Mouse (Mus musculus) C2C12 (cell line): ENCODE measurements around the gene Dhtkd1. TPM values are rescaled to one million over a fixed set of nuclear protein-coding genes. Genes with fewer than 3 reads are reported as not detected.

Source experiments
- H3K27me3 ChIP-seq: one replicate; pipeline ENCODE4 v1.6.1; 2011; ENCODE audit not compliant: control insufficient read depth, insufficient read depth, insufficient read length
- H3K36me3 ChIP-seq: one replicate; pipeline ENCODE4 v1.6.1; 2011; ENCODE audit not compliant: control insufficient read depth, insufficient read depth
- H3K4me3 ChIP-seq: one replicate; pipeline ENCODE4 v1.5.1; 2011; ENCODE audit warnings: mild to moderate bottlenecking, control low read depth; ENCODE audit not compliant: poor library complexity, insufficient read depth, severe bottlenecking
- H3K79me2 ChIP-seq: one replicate; pipeline ENCODE4 v1.6.1; 2011; ENCODE audit not compliant: control insufficient read depth, insufficient read depth
- H3K79me3 ChIP-seq: one replicate; pipeline ENCODE4 v1.6.1; 2011; ENCODE audit warnings: low read depth, control low read depth
- H3ac ChIP-seq: one replicate; pipeline ENCODE3; 2011; ENCODE audit warnings: low read depth; ENCODE audit not compliant: control insufficient read depth, insufficient read length
- CEBPB ChIP-seq: IDR thresholded peaks from one replicate; pipeline ENCODE4 v1.6.1; 2011; ENCODE audit warnings: low read depth, mild to moderate bottlenecking, control low read depth, moderate library complexity
- CTCF ChIP-seq: IDR thresholded peaks from one replicate; pipeline ENCODE4 v1.5.1; 2011; ENCODE audit not compliant: control insufficient read depth, insufficient read depth, insufficient read length
- FOSL1 ChIP-seq: IDR thresholded peaks from one replicate; pipeline ENCODE4 v1.8.0; 2011; ENCODE audit warnings: mild to moderate bottlenecking, low read length; ENCODE audit not compliant: poor library complexity, insufficient read depth, severe bottlenecking
- MAX ChIP-seq: IDR thresholded peaks from one replicate; pipeline ENCODE4 v1.6.1; 2011; ENCODE audit warnings: mild to moderate bottlenecking, control low read depth
- MYOD1 ChIP-seq: IDR thresholded peaks from one replicate; pipeline ENCODE4 v1.6.1; 2011; ENCODE audit warnings: low read depth; ENCODE audit not compliant: control insufficient read depth, insufficient read length
- MYOG ChIP-seq: IDR thresholded peaks from one replicate; pipeline ENCODE4 v1.6.1; 2011; ENCODE audit not compliant: control insufficient read depth, insufficient read length; ENCODE audit errors: extremely low read depth
- USF1 ChIP-seq: IDR thresholded peaks from one replicate; pipeline ENCODE4 v1.6.1; 2011; ENCODE audit warnings: low read depth, mild to moderate bottlenecking, control low read depth, moderate library complexity
- polyA plus RNA-seq: library from polyadenylated mRNA; unstranded; fragments of >200 nt; fragmentation: generic; extraction: Trizol; gene quantifications from one replicate; pipeline ENCODE4 v1.2.1, GENCODE M21; 2012; ENCODE audit warnings: missing spikeins

Dhtkd1 gene
- polyA plus RNA-seq, 1 experiment = 0.19 TPM

DNA sequence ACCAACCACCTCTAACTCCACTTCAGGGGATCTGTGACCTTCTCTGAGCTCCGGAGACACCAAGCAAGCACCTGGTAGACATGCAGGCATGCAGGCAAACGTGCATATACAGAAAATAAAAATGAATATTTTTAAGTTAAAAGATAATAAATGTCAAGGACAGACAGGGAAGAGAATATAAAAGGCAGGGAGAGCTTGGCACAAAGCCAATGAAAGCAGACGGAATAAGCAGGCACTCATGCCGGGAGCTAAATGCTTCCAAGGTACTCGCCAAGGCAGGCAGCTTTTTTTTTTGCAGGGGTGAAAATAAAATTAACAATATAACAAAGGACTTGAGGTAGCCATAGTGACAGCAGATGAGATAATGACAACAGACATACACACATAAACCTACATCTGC lies 36.5 kb downstream of the Dhtkd1 start:
- H3K4me3 ChIP-seq = no peak overlapping the region
- peaks cover 4% of the 10 kb centered on the region for H3K27me3 ChIP-seq
- H3K79me3 ChIP-seq = no peaks in the 10 kb centered on the region
- no peak overlapping the region for H3ac ChIP-seq
- H3K36me3 ChIP-seq = no peaks in the 10 kb centered on the region
- H3K79me2 ChIP-seq = no peaks in the 10 kb centered on the region
- TF ChIP-seq CEBPB (no peak), CTCF (no peak), MYOD1 (no peak), MYOG (no peak), MAX (no peak), USF1 (no peak), FOSL1 (no peak)

GRCm38 (mm10) chr2:5900145-5900544 lies 42.4 kb downstream of the Dhtkd1 start:
- Histone ChIP-seq H3K79me2 (no peaks in the 10 kb centered on the region), H3ac (no peak overlapping the region), H3K79me3 (no peaks in the 10 kb centered on the region), H3K36me3 (no peaks in the 10 kb centered on the region), H3K4me3 (no peak overlapping the region), H3K27me3 (no peaks in the 10 kb centered on the region)
- peak; percentile 31 for TF ChIP-seq CTCF
- TF ChIP-seq USF1 = no peak

DNA sequence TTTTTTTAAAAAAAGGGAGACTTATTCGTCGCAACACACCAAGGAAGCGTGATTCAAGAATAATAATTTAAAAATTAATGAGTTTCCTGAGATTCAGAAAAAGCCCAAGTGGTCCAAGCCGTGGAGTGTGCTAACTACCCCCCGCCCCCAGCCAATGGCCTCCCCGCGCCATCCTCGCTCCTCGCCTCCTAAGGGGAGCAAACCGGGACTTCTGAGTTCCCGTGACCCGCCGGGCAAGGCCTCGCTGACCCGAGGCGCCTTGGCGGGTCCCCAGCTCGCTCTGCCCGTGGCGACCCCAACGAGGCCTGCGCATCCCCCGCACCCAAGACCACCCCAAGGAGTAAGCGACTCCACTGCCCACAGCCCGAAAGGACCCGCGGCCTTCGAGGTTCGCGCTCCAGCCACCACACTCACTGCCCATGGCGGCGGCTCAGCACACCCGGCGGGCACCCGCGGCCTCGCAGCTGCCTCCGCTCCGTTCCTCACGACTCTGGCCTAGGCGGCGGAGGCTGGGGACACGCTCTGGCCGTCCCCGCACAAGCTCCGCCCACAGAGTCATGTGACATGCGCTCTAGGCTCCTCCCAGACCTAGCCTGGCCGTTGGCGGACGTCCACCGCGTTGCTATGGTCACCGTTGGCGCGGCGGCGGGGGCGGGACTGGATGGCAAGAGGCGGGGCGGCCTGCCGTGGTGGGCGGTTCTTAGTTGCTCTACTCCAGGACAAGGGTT lies 47.6 kb downstream of the Dhtkd1 start, which contains the start of gene Sec61a2:
Gene Sec61a2 (minus strand): TSS at position 590 of the 728 bp plus-strand sequence.
- TF ChIP-seq USF1 = peak; percentile 77
- no peak for TF ChIP-seq FOSL1
- peak; percentile 68 for TF ChIP-seq MAX
- peak within 1 kb of the TSS; percentile 97 for H3ac ChIP-seq
- peaks cover 19% of the 10 kb centered on the region for H3K79me3 ChIP-seq

DNA sequence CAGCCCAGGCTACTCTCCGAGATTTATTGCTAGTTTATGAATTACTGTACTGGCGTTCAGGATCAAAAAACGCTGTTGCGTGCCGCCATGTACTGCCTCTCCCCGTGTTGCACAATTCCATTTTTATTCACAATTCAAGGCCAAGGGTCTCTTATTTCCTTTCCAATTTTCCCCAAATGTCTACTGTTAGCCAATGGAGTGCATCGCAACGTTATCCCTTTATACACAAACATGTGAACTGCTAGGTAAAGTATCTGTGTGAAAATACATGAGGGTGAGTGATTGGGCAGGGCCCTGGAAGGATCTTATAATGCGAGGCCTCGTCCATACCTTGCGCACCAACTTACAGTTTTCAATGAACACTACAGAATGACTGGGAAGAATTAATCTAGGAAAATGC lies 48.3 kb downstream of the Dhtkd1 start:
- Histone ChIP-seq H3K27me3 (no peaks in the 10 kb centered on the region), H3K79me3 (peaks cover 21% of the 10 kb centered on the region), H3K36me3 (peaks cover 32% of the 10 kb centered on the region), H3K79me2 (peaks cover 57% of the 10 kb centered on the region), H3K4me3 (peak overlapping the region; percentile 88), H3ac (peak overlapping the region; percentile 63)
- TF ChIP-seq CEBPB (peak; percentile 80), MYOD1 (no peak), MYOG (no peak)

More for the DNA sequence above, 47.6 kb downstream of the Dhtkd1 start, which contains the start of gene Sec61a2:
- Histone ChIP-seq H3K27me3 (no peaks in the 10 kb centered on the region), H3K4me3 (peak within 1 kb of the TSS; percentile 88), H3K79me2 (peaks cover 50% of the 10 kb centered on the region), H3K36me3 (peaks cover 25% of the 10 kb centered on the region)

- TF ChIP-seq MAX = no peak
- H3ac ChIP-seq = no peak overlapping the region
- peaks cover 23% of the 10 kb centered on the region for H3K79me3 ChIP-seq
- no peak overlapping the region for H3K4me3 ChIP-seq
- H3K36me3 ChIP-seq = peaks cover 68% of the 10 kb centered on the region
- H3K27me3 ChIP-seq = no peaks in the 10 kb centered on the region
- H3K79me2 ChIP-seq = peaks cover 73% of the 10 kb centered on the region
Measured at GRCm38 (mm10) chr2:5889412-5889811, 53.2 kb downstream of the Dhtkd1 start.

DNA sequence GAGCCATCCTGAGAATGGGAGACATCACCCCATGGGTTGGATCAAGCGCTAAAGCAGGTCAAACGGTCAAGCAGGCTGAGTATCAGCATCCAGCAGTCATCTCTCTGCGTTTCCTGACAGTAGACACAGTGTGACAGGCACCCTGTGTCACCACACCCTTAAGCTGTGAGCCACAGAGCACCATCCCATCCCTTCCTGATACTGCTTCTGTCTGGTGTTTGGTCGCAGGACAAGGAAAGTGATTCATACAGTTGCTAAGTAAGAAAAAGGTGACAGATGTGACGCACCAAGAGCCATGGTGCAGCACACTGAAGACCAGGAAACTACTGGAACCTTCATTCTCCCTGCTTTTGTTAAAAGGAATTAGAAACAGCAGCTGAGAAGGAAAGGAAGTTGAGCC lies 53.7 kb downstream of the Dhtkd1 start:
- Histone ChIP-seq H3K27me3 (no peaks in the 10 kb centered on the region), H3K79me3 (peaks cover 20% of the 10 kb centered on the region), H3K4me3 (no peak overlapping the region), H3ac (no peak overlapping the region), H3K79me2 (peaks cover 68% of the 10 kb centered on the region), H3K36me3 (peaks cover 73% of the 10 kb centered on the region)
- TF ChIP-seq MYOG = no peak
- TF ChIP-seq MYOD1 = no peak
- TF ChIP-seq CEBPB = no peak
- no peak for TF ChIP-seq MAX
- TF ChIP-seq USF1 = no peak
- TF ChIP-seq FOSL1 = no peak
- TF ChIP-seq CTCF = no peak
